Mouse (Mus musculus): ENCODE measurements at regions not wholly inside any gene's neighbourhood (a gene's known extent, or its start where the extent isn't known, plus 50 kb on each side); places are given as distances from the start of the nearest gene placed in this dataset.

GRCm38 (mm10) chr3:103408724-103409123 is 129.6 kb downstream of the Trim33 start:
- H3K36me3 ChIP-seq (ENCODE audit: control insufficient read depth, insufficient read depth, low read length), result no peaks in the 10 kb centered on the region
- 91% methylated on average over 5 of the region's 5 CpGs for WGBS
- H3K9me3 ChIP-seq (ENCODE audit: control insufficient read depth, low read length), result no peaks in the 10 kb centered on the region

GRCm38 (mm10) chr3:103412247-103412646 is 133.2 kb downstream of the Trim33 start:
- Histone ChIP-seq H3K4me2 (replicated peaks; ENCODE audit: low read depth, low read length) (no peak overlapping the region), H3K27me3 (ENCODE audit: control insufficient read depth, insufficient read depth, low read length) (no peaks in the 10 kb centered on the region), H3K4me1 (ENCODE audit: control insufficient read depth, insufficient read depth, low read length) (no peaks in the 10 kb centered on the region), H3K9ac (ENCODE audit: low read depth, low read length) (no peak overlapping the region), H3K4me3 (ENCODE audit: low read length) (no peak overlapping the region), H3K9me3 (ENCODE audit: control insufficient read depth, low read length) (no peaks in the 10 kb centered on the region), H3K36me3 (ENCODE audit: control insufficient read depth, insufficient read depth, low read length) (no peaks in the 10 kb centered on the region), H3K27ac (ENCODE audit: low read depth, low read length) (no peak overlapping the region)
- WGBS, result 77% methylated on average over 2 of the region's 2 CpGs
- no peak for ATAC-seq (ENCODE audit: low FRiP score, low TSS enrichment)

More at GRCm38 (mm10) chr3:103408724-103409123, 129.6 kb downstream of the Trim33 start:
- H3K4me2 ChIP-seq (replicated peaks; ENCODE audit: low read depth, low read length), result no peak overlapping the region
- no peaks in the 10 kb centered on the region for H3K27me3 ChIP-seq (ENCODE audit: control insufficient read depth, insufficient read depth, low read length)
- H3K4me1 ChIP-seq (ENCODE audit: control insufficient read depth, insufficient read depth, low read length), result no peaks in the 10 kb centered on the region
- no peak for ATAC-seq (ENCODE audit: low FRiP score, low TSS enrichment)
- H3K9ac ChIP-seq (ENCODE audit: low read depth, low read length), result no peak overlapping the region
- no peak overlapping the region for H3K4me3 ChIP-seq (ENCODE audit: low read length)
- H3K27ac ChIP-seq (ENCODE audit: low read depth, low read length), result no peak overlapping the region

- Histone ChIP-seq H3K4me3 (ENCODE audit: low read length) (no peak overlapping the region), H3K4me2 (replicated peaks; ENCODE audit: low read depth, low read length) (no peak overlapping the region), H3K4me1 (ENCODE audit: control insufficient read depth, insufficient read depth, low read length) (peaks cover 8% of the 10 kb centered on the region), H3K36me3 (ENCODE audit: control insufficient read depth, insufficient read depth, low read length) (no peaks in the 10 kb centered on the region), H3K9ac (ENCODE audit: low read depth, low read length) (no peak overlapping the region), H3K27ac (ENCODE audit: low read depth, low read length) (no peak overlapping the region), H3K27me3 (ENCODE audit: control insufficient read depth, insufficient read depth, low read length) (no peaks in the 10 kb centered on the region), H3K9me3 (ENCODE audit: control insufficient read depth, low read length) (no peaks in the 10 kb centered on the region)
- no peak for ATAC-seq (ENCODE audit: low FRiP score, low TSS enrichment)
- 75% methylated on average over 8 of the region's 8 CpGs for WGBS
Observed at GRCm38 (mm10) chr3:103415051-103415695, 136.1 kb downstream of the Trim33 start.

- ATAC-seq (ENCODE audit: low FRiP score, low TSS enrichment), result no peak
Observed at GRCm38 (mm10) chr3:103416296-103416695, 137.2 kb downstream of the Trim33 start.

GRCm38 (mm10) chr3:103417781-103418180 is 138.7 kb downstream of the Trim33 start:
- Histone ChIP-seq H3K4me2 (replicated peaks; ENCODE audit: low read depth, low read length) (no peak overlapping the region), H3K4me3 (ENCODE audit: low read length) (no peak overlapping the region), H3K27ac (ENCODE audit: low read depth, low read length) (no peak overlapping the region), H3K9ac (ENCODE audit: low read depth, low read length) (no peak overlapping the region), H3K4me1 (ENCODE audit: control insufficient read depth, insufficient read depth, low read length) (peaks cover 25% of the 10 kb centered on the region), H3K9me3 (ENCODE audit: control insufficient read depth, low read length) (no peaks in the 10 kb centered on the region), H3K27me3 (ENCODE audit: control insufficient read depth, insufficient read depth, low read length) (no peaks in the 10 kb centered on the region), H3K36me3 (ENCODE audit: control insufficient read depth, insufficient read depth, low read length) (no peaks in the 10 kb centered on the region)
- no peak for ATAC-seq (ENCODE audit: low FRiP score, low TSS enrichment)
- 93% methylated on average over 4 of the region's 4 CpGs for WGBS

More at GRCm38 (mm10) chr3:103416296-103416695, 137.2 kb downstream of the Trim33 start:
- H3K36me3 ChIP-seq (ENCODE audit: control insufficient read depth, insufficient read depth, low read length), result no peaks in the 10 kb centered on the region
- no peak overlapping the region for H3K9ac ChIP-seq (ENCODE audit: low read depth, low read length)
- H3K27me3 ChIP-seq (ENCODE audit: control insufficient read depth, insufficient read depth, low read length), result no peaks in the 10 kb centered on the region
- no peak overlapping the region for H3K27ac ChIP-seq (ENCODE audit: low read depth, low read length)
- H3K4me1 ChIP-seq (ENCODE audit: control insufficient read depth, insufficient read depth, low read length), result peaks cover 19% of the 10 kb centered on the region
- H3K9me3 ChIP-seq (ENCODE audit: control insufficient read depth, low read length), result no peaks in the 10 kb centered on the region
- 49% methylated on average over 2 of the region's 2 CpGs for WGBS
- no peak overlapping the region for H3K4me2 ChIP-seq (replicated peaks; ENCODE audit: low read depth, low read length)
- H3K4me3 ChIP-seq (ENCODE audit: low read length), result no peak overlapping the region

GRCm38 (mm10) chr3:103419761-103420620 is 140.9 kb downstream of the Trim33 start:
- Histone ChIP-seq H3K36me3 (ENCODE audit: control insufficient read depth, insufficient read depth, low read length) (no peaks in the 10 kb centered on the region), H3K4me3 (ENCODE audit: low read length) (no peak overlapping the region), H3K9ac (ENCODE audit: low read depth, low read length) (no peak overlapping the region), H3K27ac (ENCODE audit: low read depth, low read length) (peak overlapping the region; percentile 84), H3K4me2 (replicated peaks; ENCODE audit: low read depth, low read length) (no peak overlapping the region), H3K27me3 (ENCODE audit: control insufficient read depth, insufficient read depth, low read length) (no peaks in the 10 kb centered on the region), H3K4me1 (ENCODE audit: control insufficient read depth, insufficient read depth, low read length) (peaks cover 25% of the 10 kb centered on the region), H3K9me3 (ENCODE audit: control insufficient read depth, low read length) (no peaks in the 10 kb centered on the region)
- 13% methylated on average over 4 of the region's 4 CpGs for WGBS
- peak; percentile 90 for ATAC-seq (ENCODE audit: low FRiP score, low TSS enrichment)

- H3K36me3 ChIP-seq (ENCODE audit: control insufficient read depth, insufficient read depth, low read length), result no peaks in the 10 kb centered on the region
- ATAC-seq (ENCODE audit: low FRiP score, low TSS enrichment), result no peak
- no peak overlapping the region; the same call in 1 of the 2 replicates for H3K4me2 ChIP-seq (replicated peaks; ENCODE audit: low read depth, low read length)
- no peak overlapping the region for H3K4me3 ChIP-seq (ENCODE audit: low read length)
- no peaks in the 10 kb centered on the region for H3K9me3 ChIP-seq (ENCODE audit: control insufficient read depth, low read length)
- no peaks in the 10 kb centered on the region for H3K27me3 ChIP-seq (ENCODE audit: control insufficient read depth, insufficient read depth, low read length)
- H3K9ac ChIP-seq (ENCODE audit: low read depth, low read length), result no peak overlapping the region
- H3K27ac ChIP-seq (ENCODE audit: low read depth, low read length), result peak overlapping the region; percentile 67
- H3K4me1 ChIP-seq (ENCODE audit: control insufficient read depth, insufficient read depth, low read length), result peaks cover 25% of the 10 kb centered on the region
- WGBS, result 44% methylated on average over 12 of the region's 12 CpGs
Observed at GRCm38 (mm10) chr3:103420621-103421274, 141.7 kb downstream of the Trim33 start.

GRCm38 (mm10) chr3:103421275-103421621 is 142.2 kb downstream of the Trim33 start:
- 0 out of 2 replicates have a peak, but pooled peaks have one; percentile 13 for ATAC-seq (ENCODE audit: low FRiP score, low TSS enrichment)
- H3K4me2 ChIP-seq (replicated peaks; ENCODE audit: low read depth, low read length), result no peak overlapping the region; the same call in 1 of the 2 replicates
- no peaks in the 10 kb centered on the region for H3K9me3 ChIP-seq (ENCODE audit: control insufficient read depth, low read length)
- WGBS, result 7% methylated on average over 9 of the region's 9 CpGs
- no peak overlapping the region for H3K4me3 ChIP-seq (ENCODE audit: low read length)
- H3K27ac ChIP-seq (ENCODE audit: low read depth, low read length), result peak overlapping the region; percentile 67
- no peaks in the 10 kb centered on the region for H3K36me3 ChIP-seq (ENCODE audit: control insufficient read depth, insufficient read depth, low read length)
- peaks cover 25% of the 10 kb centered on the region for H3K4me1 ChIP-seq (ENCODE audit: control insufficient read depth, insufficient read depth, low read length)
- no peaks in the 10 kb centered on the region for H3K27me3 ChIP-seq (ENCODE audit: control insufficient read depth, insufficient read depth, low read length)
- H3K9ac ChIP-seq (ENCODE audit: low read depth, low read length), result no peak overlapping the region

All from kidney, embryonic 14.5 days (tissue).